Mouse (Mus musculus) midbrain, embryonic 10.5 days (tissue): ENCODE data around the gene Lbhd2. TPM values are rescaled to one million over a fixed set of nuclear protein-coding genes. Genes with fewer than 3 reads are reported as not detected.

Source experiments
- DNase-seq: peaks from one replicate; pipeline ENCODE4 v3.0.0-alpha.2; 2017; ENCODE audit warnings: low spot score
- H3K27ac ChIP-seq: fragments of 300-500 bp; sonication (generic); replicated peaks from 2 replicates; pipeline ENCODE4 v1.5.1; 2016; ENCODE audit warnings: mild to moderate bottlenecking
- H3K27me3 ChIP-seq: fragments of 300-500 bp; sonication (generic); 2 replicates; pipeline ENCODE4 v1.6.1; 2016; ENCODE audit warnings: low read depth, mild to moderate bottlenecking; ENCODE audit not compliant: poor library complexity, severe bottlenecking
- H3K36me3 ChIP-seq: fragments of 300-500 bp; sonication (generic); 2 replicates; pipeline ENCODE4 v1.6.1; 2016; ENCODE audit warnings: mild to moderate bottlenecking, moderate library complexity
- H3K4me1 ChIP-seq: fragments of 300-500 bp; sonication (generic); 2 replicates; pipeline ENCODE4 v1.6.1; 2016
- H3K4me3 ChIP-seq: fragments of 300-500 bp; sonication (generic); 2 replicates; pipeline ENCODE4 v1.5.1; 2016; ENCODE audit warnings: mild to moderate bottlenecking, moderate library complexity
- H3K9me3 ChIP-seq: fragments of 300-500 bp; sonication (generic); replicated peaks from 2 replicates; pipeline ENCODE4 v1.6.1; 2016; ENCODE audit warnings: mild to moderate bottlenecking
- WGBS: fragments of 180-500 bp; shearing (Covaris S2); methylation state at CpG from one replicate; pipeline ENCODE4 v1.1.7; 2016; 5-methylcytosine and 5-hydroxymethylcytosine counted together
- polyA plus RNA-seq: library from polyadenylated mRNA; unstranded; fragments of >200 nt; fragmentation: Nextera tagmentation; extraction: Ambion mirVana; gene quantifications from 2 replicates; pipeline ENCODE4 v1.2.1, GENCODE M21; 2016

Gene Lbhd2
- not detected in 2 replicates for polyA plus RNA-seq

DNA sequence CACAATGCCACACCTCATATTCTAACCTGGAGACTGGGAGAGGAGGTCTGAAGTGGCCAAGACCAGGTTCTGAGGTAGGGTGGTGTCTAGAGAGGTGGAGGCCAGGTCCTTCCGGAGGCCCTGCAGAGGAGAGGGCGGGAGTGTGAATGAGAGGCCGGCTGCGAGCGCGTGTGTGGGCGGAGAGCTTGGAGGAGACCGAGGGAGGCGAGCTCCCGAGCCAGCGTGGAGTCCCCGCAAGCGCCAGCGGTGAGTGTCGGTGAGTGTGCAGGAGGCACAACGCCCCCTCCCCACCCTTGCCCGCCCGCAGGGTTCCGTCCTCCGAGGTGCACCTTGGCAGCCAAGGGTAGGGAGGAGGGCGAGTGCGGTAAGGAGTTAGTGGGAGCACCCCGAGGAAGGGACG is at the start of gene Lbhd2:
TSS of gene Lbhd2 (plus strand) at position 188 of the 400 bp plus-strand sequence.
- Histone ChIP-seq H3K36me3 (no peaks in the 10 kb centered on the region), H3K9me3 (no peaks in the 10 kb centered on the region), H3K4me1 (peaks cover 32% of the 10 kb centered on the region), H3K27me3 (peaks cover 74% of the 10 kb centered on the region), H3K4me3 (peak within 1 kb of the TSS; percentile 27; the same call in 1 of the 2 replicates), H3K27ac (no peak within 1 kb of the TSS)
- WGBS, result 2% methylated on average over 24 of the region's 24 CpGs
- no peak for DNase-seq

DNA sequence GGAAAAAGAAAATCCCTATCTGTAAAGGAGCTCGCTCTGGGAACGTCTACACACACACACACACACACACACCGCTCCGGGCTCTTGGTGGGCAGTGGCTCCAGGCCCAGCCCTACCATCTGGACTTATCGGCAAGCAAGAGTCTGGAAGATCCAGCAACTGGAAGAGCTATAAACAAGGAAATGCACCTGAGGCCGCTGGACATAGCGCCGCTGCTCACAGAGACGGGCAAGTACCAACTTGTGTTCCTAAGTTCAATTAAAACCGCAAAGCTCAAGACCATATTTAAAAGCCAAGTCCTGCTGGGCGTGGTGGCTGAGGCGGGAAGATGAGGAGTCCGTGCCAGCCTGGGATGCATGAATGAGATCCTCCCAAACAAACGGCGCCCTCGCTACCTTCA is 45.9 kb upstream of the Lbhd2 start:
- DNase-seq, result no peak
- H3K27ac ChIP-seq, result no peak overlapping the region
- H3K4me1 ChIP-seq, result peaks cover 40% of the 10 kb centered on the region
- H3K9me3 ChIP-seq, result no peaks in the 10 kb centered on the region
- H3K4me3 ChIP-seq, result no peak overlapping the region
- WGBS, result 93% methylated on average over 16 of the region's 16 CpGs
- H3K27me3 ChIP-seq, result no peaks in the 10 kb centered on the region
- no peaks in the 10 kb centered on the region for H3K36me3 ChIP-seq

DNA sequence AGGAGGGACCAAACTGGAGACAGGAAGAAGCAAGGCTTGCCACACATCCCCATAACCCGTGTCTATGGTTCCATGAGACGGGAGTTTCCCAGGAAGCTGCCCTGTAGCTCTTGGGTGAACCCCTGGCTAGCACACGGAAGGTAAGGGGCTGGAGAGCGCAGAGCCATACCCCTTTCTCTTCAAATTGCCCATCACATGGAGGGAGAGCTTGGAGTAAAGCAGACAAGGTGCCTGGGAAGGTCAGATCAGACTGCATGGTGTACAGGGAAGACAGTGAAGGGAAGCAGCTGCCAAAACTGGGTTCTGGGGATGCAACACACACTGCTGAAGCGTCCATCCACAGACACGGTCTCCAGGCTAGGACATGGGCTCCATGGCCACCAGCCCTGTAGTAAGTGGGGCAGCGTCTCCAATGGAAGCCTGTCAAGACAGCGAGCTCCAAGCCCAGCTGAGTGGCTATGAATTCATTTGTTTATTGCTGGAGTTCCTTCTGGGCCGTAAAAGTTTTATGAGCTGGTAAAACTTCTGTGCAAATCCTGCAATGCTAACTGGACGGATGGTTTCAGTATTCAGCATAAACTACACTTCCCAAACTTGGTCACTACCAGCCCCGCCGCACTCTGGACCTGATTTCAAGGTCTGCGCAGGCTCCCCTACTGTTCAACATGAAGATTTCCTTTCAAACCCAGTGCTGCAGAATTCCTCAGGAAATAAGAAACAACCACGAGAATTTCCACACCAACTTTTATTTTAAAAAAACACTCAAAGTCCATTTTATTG is 45.1 kb upstream of the Lbhd2 start:
- Histone ChIP-seq H3K9me3 (no peaks in the 10 kb centered on the region), H3K27ac (no peak overlapping the region), H3K36me3 (no peaks in the 10 kb centered on the region), H3K27me3 (no peaks in the 10 kb centered on the region), H3K4me3 (no peak overlapping the region), H3K4me1 (peaks cover 34% of the 10 kb centered on the region)
- WGBS, result 84% methylated on average over 14 of the region's 14 CpGs
- no peak for DNase-seq

DNA sequence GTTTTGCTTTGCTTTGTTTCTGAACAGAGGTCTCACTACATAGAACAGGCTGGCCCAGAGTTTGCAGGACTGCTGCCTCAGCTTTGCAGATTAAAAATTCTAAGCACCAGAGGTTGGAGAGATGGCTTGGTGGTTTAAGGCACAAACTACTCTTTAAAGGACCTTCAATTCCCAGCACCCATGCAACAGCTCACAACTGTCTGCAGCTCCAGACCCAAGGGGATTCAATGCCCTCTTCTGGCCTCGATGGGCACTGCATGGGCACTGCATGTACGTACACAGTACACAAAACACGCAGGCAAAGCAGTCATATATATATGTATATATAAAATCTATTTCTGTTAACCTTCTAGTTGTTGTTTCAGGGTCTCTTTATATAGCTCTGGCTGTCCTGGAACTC is 42.4 kb upstream of the Lbhd2 start:
- peaks cover 32% of the 10 kb centered on the region for H3K4me1 ChIP-seq
- H3K27me3 ChIP-seq, result no peaks in the 10 kb centered on the region
- no peaks in the 10 kb centered on the region for H3K9me3 ChIP-seq
- no peak for DNase-seq
- H3K4me3 ChIP-seq, result no peak overlapping the region
- no peak overlapping the region for H3K27ac ChIP-seq
- H3K36me3 ChIP-seq, result no peaks in the 10 kb centered on the region
- 85% methylated on average over 3 of the region's 3 CpGs for WGBS

DNA sequence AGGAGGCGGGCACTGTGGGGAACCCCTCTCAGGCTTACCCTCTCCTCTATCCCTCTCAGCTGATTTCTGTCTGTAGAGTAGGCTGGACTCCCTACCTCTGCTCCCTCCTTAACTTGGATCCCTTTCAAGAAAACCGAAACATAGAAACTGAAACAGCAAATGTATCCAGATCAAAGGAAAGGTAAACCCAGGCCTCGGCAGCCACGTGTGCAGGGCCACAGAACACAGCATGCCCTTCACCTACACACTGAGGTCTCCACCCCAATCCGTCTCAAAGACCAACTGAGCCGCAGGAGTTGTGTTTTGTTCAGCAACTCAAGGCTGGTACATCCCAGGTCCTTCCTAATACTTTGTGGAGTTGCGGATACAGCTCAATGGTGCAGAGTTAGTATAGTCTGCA is 39.5 kb upstream of the Lbhd2 start:
- 93% methylated on average over 7 of the region's 7 CpGs for WGBS
- no peaks in the 10 kb centered on the region for H3K27me3 ChIP-seq
- H3K36me3 ChIP-seq, result no peaks in the 10 kb centered on the region
- no peaks in the 10 kb centered on the region for H3K9me3 ChIP-seq
- H3K4me1 ChIP-seq, result peaks cover 37% of the 10 kb centered on the region
- no peak overlapping the region for H3K4me3 ChIP-seq
- H3K27ac ChIP-seq, result no peak overlapping the region
- no peak for DNase-seq

DNA sequence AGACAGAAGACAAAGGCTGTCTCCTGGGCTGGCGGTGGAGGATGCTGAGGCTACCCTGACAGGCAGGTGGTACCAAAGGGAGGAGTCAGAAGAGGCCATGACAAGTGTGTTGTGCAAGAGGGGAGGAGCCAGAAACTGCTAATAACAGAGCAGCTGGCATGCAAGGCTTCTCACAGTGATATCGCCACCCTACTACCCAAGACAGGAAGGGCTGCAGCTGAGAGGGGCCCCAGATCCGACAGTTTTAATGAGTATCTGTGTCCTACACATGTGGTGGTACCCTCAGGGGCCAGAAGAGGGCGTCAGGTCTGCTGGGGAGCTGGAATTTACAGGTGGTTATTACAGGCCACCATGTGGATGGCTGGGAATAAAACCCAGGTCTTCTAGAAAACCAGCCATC is 36.4 kb upstream of the Lbhd2 start:
- Histone ChIP-seq H3K27me3 (no peaks in the 10 kb centered on the region), H3K4me3 (no peak overlapping the region), H3K36me3 (no peaks in the 10 kb centered on the region), H3K9me3 (no peaks in the 10 kb centered on the region), H3K4me1 (peaks cover 36% of the 10 kb centered on the region), H3K27ac (no peak overlapping the region)
- 59% methylated on average over 4 of the region's 4 CpGs for WGBS
- DNase-seq, result no peak

DNA sequence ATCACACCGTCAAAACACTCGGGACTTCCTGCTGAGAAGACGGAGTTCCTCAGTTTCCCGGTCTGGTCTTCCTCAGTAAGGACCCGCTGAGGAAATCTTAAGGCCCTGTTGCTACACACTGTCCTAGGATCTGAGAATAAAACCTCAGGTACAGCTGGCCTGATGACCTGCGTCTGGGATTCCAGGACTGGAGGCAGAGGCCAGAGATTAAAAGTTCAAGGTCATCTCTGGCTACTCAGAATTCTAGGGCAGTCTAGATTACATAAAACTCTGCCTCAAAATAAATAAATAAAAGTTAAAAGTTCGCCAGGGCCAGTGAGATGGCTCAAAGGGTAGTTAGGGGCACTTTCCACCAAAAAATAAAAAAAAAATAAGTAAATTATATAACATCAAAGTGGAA is 34.7 kb upstream of the Lbhd2 start:
- no peak overlapping the region for H3K27ac ChIP-seq
- no peaks in the 10 kb centered on the region for H3K9me3 ChIP-seq
- DNase-seq, result no peak
- peaks cover 53% of the 10 kb centered on the region for H3K4me1 ChIP-seq
- no peak overlapping the region for H3K4me3 ChIP-seq
- 87% methylated on average over 7 of the region's 7 CpGs for WGBS
- no peaks in the 10 kb centered on the region for H3K36me3 ChIP-seq
- H3K27me3 ChIP-seq, result no peaks in the 10 kb centered on the region

DNA sequence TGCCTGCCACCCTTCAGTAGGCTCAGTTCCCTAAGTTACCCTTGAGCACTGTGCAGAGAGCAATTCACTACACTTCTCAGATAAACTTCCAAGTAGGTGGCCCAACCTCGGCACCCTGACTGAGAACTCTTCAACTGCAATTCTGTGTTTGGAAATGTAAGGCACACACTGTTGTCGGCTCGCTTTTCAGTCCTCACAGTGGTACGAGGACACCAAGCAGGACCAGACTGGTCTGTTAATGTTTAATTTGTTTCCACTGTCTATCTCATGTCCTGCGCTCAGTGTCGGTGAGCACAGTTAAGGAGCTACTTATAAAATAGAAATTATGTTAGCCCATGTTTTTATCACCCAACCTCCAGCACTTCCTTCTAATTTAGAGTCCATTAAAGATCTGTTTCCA is 33.2 kb upstream of the Lbhd2 start:
- WGBS, result 88% methylated on average over 6 of the region's 6 CpGs
- Histone ChIP-seq H3K27ac (no peak overlapping the region), H3K4me3 (no peak overlapping the region), H3K36me3 (no peaks in the 10 kb centered on the region), H3K4me1 (peaks cover 48% of the 10 kb centered on the region), H3K9me3 (no peaks in the 10 kb centered on the region), H3K27me3 (no peaks in the 10 kb centered on the region)
- DNase-seq, result no peak

DNA sequence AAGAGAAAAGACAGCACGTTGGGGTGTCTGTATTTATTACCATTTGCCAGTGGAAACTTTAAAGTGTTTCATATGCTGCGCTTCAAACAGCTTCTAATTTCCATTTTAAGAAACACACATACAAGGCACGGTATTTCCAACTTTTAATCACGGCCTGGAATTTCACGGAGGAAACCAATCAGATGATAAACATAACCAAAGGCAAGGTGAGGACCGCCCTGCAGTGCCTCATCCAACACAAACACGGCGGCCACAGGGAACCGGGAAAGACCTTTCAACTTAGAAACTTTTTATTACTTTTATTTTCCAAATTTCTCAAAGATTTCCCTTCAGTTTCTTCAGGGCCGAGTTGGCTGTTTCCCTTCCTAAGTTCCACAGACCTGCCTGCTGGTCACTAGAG is 31.9 kb upstream of the Lbhd2 start:
- WGBS, result 88% methylated on average over 10 of the region's 10 CpGs
- no peaks in the 10 kb centered on the region for H3K9me3 ChIP-seq
- no peak overlapping the region for H3K4me3 ChIP-seq
- H3K27ac ChIP-seq, result no peak overlapping the region
- H3K4me1 ChIP-seq, result peaks cover 41% of the 10 kb centered on the region
- H3K36me3 ChIP-seq, result no peaks in the 10 kb centered on the region
- no peaks in the 10 kb centered on the region for H3K27me3 ChIP-seq
- DNase-seq, result no peak

DNA sequence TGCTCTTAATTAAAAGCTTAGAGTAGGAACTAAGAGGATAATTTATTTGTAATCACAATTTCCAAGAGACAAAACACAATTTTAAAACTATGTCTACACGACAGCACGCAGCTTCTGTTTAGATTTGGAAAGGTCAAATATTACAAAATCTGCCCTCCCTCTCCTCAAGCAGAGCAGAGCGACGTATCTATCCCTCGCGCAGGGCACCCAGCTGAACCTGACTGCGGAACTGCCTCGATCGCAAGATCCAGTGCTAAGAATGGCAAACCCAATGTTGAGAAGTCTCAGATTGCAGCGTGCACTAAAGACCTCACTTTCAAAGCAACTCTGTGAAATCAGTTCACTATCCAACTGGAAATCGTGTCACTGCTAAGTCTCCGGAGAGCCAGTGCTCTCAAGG is 31.1 kb upstream of the Lbhd2 start:
- no peak overlapping the region for H3K27ac ChIP-seq
- WGBS, result 90% methylated on average over 12 of the region's 12 CpGs
- no peaks in the 10 kb centered on the region for H3K27me3 ChIP-seq

DNA sequence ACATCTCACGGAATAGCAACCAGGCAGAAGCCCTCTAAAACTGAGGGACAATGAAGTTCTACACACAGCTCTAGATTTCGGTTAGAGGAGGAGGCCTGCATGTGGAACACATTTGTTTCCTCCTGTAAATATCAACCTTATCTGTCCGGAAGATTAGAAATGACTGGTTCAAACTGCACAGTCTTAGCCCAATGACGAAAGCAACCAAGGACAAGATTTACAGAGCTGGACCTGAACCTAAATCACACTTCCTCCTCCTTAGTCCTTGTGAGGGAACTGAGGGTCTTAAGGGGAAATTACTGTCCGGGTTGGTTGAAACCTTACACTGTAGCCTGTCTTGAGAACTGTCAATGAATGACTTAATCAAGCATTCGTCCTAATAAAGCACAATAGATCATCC is 30.6 kb upstream of the Lbhd2 start:
- no peaks in the 10 kb centered on the region for H3K9me3 ChIP-seq
- no peak overlapping the region; the same call in 1 of the 2 replicates for H3K27ac ChIP-seq
- peaks cover 31% of the 10 kb centered on the region for H3K4me1 ChIP-seq
- H3K27me3 ChIP-seq, result no peaks in the 10 kb centered on the region
- peak overlapping the region; percentile 98 for H3K4me3 ChIP-seq
- no peak for DNase-seq
- 58% methylated on average over 6 of the region's 6 CpGs for WGBS
- H3K36me3 ChIP-seq, result no peaks in the 10 kb centered on the region

More for the DNA sequence above, 31.1 kb upstream of the Lbhd2 start:
- Histone ChIP-seq H3K9me3 (no peaks in the 10 kb centered on the region), H3K4me1 (peaks cover 33% of the 10 kb centered on the region), H3K36me3 (no peaks in the 10 kb centered on the region), H3K4me3 (peak overlapping the region; percentile 98)
- DNase-seq, result no peak

DNA sequence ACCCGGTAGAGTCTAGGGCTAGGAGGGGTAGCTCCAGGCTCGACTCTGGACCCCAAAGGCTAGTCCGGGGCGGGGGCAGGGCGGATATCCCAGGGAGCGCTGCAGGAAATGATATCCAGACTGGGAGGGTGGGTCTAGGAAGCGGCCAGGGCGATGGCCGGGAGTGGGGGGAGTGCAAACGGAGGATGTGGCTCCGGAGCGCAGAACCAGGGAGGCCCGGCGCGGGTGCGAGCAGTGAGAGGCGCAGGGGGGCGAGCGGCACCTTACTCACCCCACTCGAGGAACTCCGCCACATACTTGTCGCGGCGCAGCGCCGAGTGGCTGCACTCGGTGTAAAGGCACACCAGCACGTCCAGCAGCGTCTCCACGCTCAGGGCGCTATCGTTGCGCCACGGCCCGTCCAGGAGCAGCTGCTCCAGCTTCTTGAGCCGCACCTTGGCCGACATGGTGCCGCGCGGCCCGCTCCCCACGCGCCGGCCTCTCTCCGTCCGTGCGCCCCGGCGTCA is 29.7 kb upstream of the Lbhd2 start:
- Histone ChIP-seq H3K4me1 (peaks cover 37% of the 10 kb centered on the region), H3K27ac (peak overlapping the region; percentile 97), H3K36me3 (no peaks in the 10 kb centered on the region), H3K9me3 (no peaks in the 10 kb centered on the region), H3K27me3 (no peaks in the 10 kb centered on the region), H3K4me3 (peak overlapping the region; percentile 98)
- no peak for DNase-seq
- WGBS, result under 1% methylated on average over 49 of the region's 49 CpGs

DNA sequence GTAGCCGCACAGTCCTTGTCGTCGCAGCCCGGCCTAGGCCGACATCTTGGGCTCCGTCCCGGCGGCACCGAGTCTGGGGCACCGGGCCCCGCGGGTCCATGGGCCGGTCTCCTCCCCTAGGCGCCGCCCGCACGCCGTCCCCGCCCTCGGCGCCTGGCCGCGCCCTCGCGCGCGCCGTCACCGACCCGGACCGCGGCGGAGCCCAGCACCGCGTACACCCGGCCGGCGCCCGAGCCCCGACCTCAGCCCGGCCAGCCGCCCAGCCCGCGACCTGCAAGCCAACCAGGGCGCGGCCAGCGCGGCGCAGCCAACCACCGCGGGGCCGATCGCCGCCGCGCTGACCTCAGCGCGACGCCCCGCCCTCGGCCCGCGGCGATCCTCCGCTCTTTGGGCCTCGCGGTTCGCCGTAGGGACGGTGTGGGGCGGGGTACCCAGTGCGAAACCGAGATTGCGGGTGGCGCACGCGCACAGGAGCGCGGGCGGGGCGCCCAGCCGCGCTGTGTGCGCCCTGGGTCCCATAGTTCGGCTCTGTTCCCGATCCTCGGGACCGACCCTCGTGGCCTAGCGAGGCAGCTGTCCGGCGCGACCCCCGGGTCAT is 29.1 kb upstream of the Lbhd2 start, which contains the start of gene Cdc42bpb:
TSS of gene Cdc42bpb (minus strand) at position 343 of the 598 bp plus-strand sequence.
- no peaks in the 10 kb centered on the region for H3K36me3 ChIP-seq
- WGBS, result under 1% methylated on average over 85 of the region's 94 CpGs
- DNase-seq, result peak; percentile 93
- peak within 1 kb of the TSS; percentile 97 for H3K27ac ChIP-seq
- H3K4me3 ChIP-seq, result peak within 1 kb of the TSS; percentile 98
- H3K4me1 ChIP-seq, result peaks cover 37% of the 10 kb centered on the region
- no peaks in the 10 kb centered on the region for H3K9me3 ChIP-seq
- no peaks in the 10 kb centered on the region for H3K27me3 ChIP-seq
